ENCODE assay signal across 25 mouse cellular contexts in genomic region chr17:79658452-79658851, GRCm38 (mm10). TPM values are rescaled to one million over a fixed set of nuclear protein-coding genes. Genes with fewer than 3 reads are reported as not detected.
"Had no signal": no experiment of that assay in that cellular context is flagged by ENCODE, and none has a peak within 500 bp of the region (broad histone marks: within the 10 kb centered on the region; RNA-seq: fewer than 3 reads in every experiment).

No protein-coding gene starts in this region.

- H3K9ac ChIP-seq: limb, embryonic 13.5 days; lung, embryonic 15.5 days; midbrain, embryonic 13.5 days; neural tube, embryonic 13.5 days; stomach, embryonic 15.5 days had no signal

- H3K27ac ChIP-seq: hindbrain, postnatal 0 days; layer of hippocampus, adult 2 months; left cerebral cortex, adult 2 months; limb, embryonic 10.5 days; limb, embryonic 13.5 days; lung, embryonic 15.5 days; midbrain, embryonic 10.5 days; midbrain, embryonic 13.5 days; neural tube, embryonic 13.5 days; stomach, embryonic 15.5 days had no signal

- H3K9me3 ChIP-seq: limb, embryonic 10.5 days; limb, embryonic 13.5 days; lung, embryonic 15.5 days; megakaryocyte, embryonic 14.5 days; midbrain, embryonic 10.5 days; midbrain, embryonic 13.5 days; neural tube, embryonic 13.5 days; stomach, embryonic 15.5 days had no signal

- ATAC-seq: hindbrain, postnatal 0 days; inflammation-experienced regulatory T-cells, adult 6 months; midbrain, embryonic 16.5 days had no signal

- H3K4me3 ChIP-seq: layer of hippocampus, adult 2 months; left cerebral cortex, adult 2 months; limb, embryonic 10.5 days; limb, embryonic 13.5 days; lung, embryonic 15.5 days; megakaryocyte, embryonic 14.5 days; midbrain, embryonic 10.5 days; midbrain, embryonic 13.5 days; myocyte; neural tube, embryonic 13.5 days; stomach, embryonic 15.5 days had no signal

- H3K4me2 ChIP-seq: limb, embryonic 13.5 days; lung, embryonic 15.5 days; midbrain, embryonic 13.5 days; neural tube, embryonic 13.5 days; stomach, embryonic 15.5 days had no signal

- DNase-seq: layer of hippocampus, adult 9-11 months; layer of hippocampus, postnatal 36 days; lung, adult 18-20 months; lung, postnatal 10 days; lung, postnatal 36 days; retina, postnatal 1 day; right cerebral cortex, postnatal 25 days; spleen, adult 18-20 months; thymus, postnatal 25 days had no signal

- H3K36me3 ChIP-seq: limb, embryonic 10.5 days; limb, embryonic 13.5 days; lung, embryonic 15.5 days; midbrain, embryonic 10.5 days; midbrain, embryonic 13.5 days; neural tube, embryonic 13.5 days; stomach, embryonic 15.5 days had no signal

- H3K27me3 ChIP-seq: lung, embryonic 15.5 days; midbrain, embryonic 13.5 days; neural tube, embryonic 13.5 days; stomach, embryonic 15.5 days had no signal

- H3K4me1 ChIP-seq: limb, embryonic 10.5 days; limb, embryonic 13.5 days; megakaryocyte, embryonic 14.5 days; midbrain, embryonic 10.5 days; midbrain, embryonic 13.5 days; neural tube, embryonic 13.5 days; stomach, embryonic 15.5 days had no signal

RNA-seq across cellular contexts. Expression of gene Cyp1b1, which starts 56.4 kb away (rescaled TPM):
- total RNA-seq: monocyte, adult 5-6 weeks; neutrophil, adult 5-6 weeks had no signal
- polyA plus RNA-seq: inflammation-experienced regulatory T-cells, adult 6 months had no signal
